Mouse (Mus musculus) liver, embryonic 16.5 days (tissue): ENCODE measurements around the gene Gm43302. TPM values are rescaled to one million over a fixed set of nuclear protein-coding genes. Genes with fewer than 3 reads are reported as not detected.
"Not testable (repeated sequence)": the region's sequence is repeated elsewhere in the genome, so short reads cannot be mapped to it uniquely, and the experiment has no call there.

Source experiments
- ATAC-seq: fragments of 200-750 bp; cut with Nextera tagmentation; 2 replicates; pipeline ENCODE4 v1.8.0; 2017; ENCODE audit warnings: low read depth, mild to moderate bottlenecking, moderate number of reproducible peaks, moderate library complexity
- H3K27ac ChIP-seq: fragments of 300-500 bp; sonication (generic); 2 replicates; pipeline ENCODE4 v1.5.1; 2014; ENCODE audit warnings: mild to moderate bottlenecking, low read length
- H3K27me3 ChIP-seq: fragments of 300-500 bp; sonication (generic); 2 replicates; pipeline ENCODE4 v1.6.1; 2014; ENCODE audit warnings: low read depth, low read length, mixed read lengths; ENCODE audit not compliant: control insufficient read depth, insufficient read depth
- H3K36me3 ChIP-seq: fragments of 300-500 bp; sonication (generic); 2 replicates; pipeline ENCODE4 v1.6.1; 2014; ENCODE audit warnings: mild to moderate bottlenecking; ENCODE audit not compliant: control insufficient read depth, insufficient read depth
- H3K4me1 ChIP-seq: fragments of 300-500 bp; sonication (generic); 2 replicates; pipeline ENCODE4 v1.6.1; 2014; ENCODE audit warnings: low read depth, low read length, mixed read lengths; ENCODE audit not compliant: control insufficient read depth
- H3K4me2 ChIP-seq: fragments of 300-500 bp; sonication (generic); 2 replicates; pipeline ENCODE4 v1.6.1; 2014; ENCODE audit warnings: low read depth, low read length, mixed read lengths
- H3K4me3 ChIP-seq: fragments of 300-500 bp; sonication (generic); 2 replicates; pipeline ENCODE4 v1.5.1; 2014; ENCODE audit warnings: low read depth, mild to moderate bottlenecking, low read length
- H3K9ac ChIP-seq: fragments of 300-500 bp; sonication (generic); 2 replicates; pipeline ENCODE4 v1.6.1; 2014; ENCODE audit warnings: low read depth, low read length
- H3K9me3 ChIP-seq: fragments of 300-500 bp; sonication (generic); replicated peaks from 2 replicates; pipeline ENCODE4 v1.6.1; 2016; ENCODE audit warnings: low read length; ENCODE audit not compliant: control insufficient read depth
- WGBS: fragments of 180-500 bp; shearing (Covaris S2); extraction: QIAGEN DNeasy Blood & Tissue Kit; methylation state at CpG from one replicate; pipeline ENCODE4 v1.1.7; 2014; ENCODE audit not compliant: insufficient replicate concordance; 5-methylcytosine and 5-hydroxymethylcytosine counted together
- polyA plus RNA-seq: library from polyadenylated mRNA; unstranded; fragments of >200 nt; fragmentation: Nextera tagmentation; extraction: Ambion mirVana; gene quantifications from 2 replicates; pipeline ENCODE4 v1.2.1, GENCODE M21; 2015

Gene Gm43302
- 0.02 and 0.14 TPM in 2 replicates for polyA plus RNA-seq

GRCm38 (mm10) chr5:105293226-105294165 lies at the start of gene Gm43302, which contains the start of gene Gbp6:
Gene Gm43302, minus strand, starts transcription at chr5:105293695.
Gene Gbp6, minus strand, starts transcription at chr5:105293698.
- not testable (repeated sequence) for H3K4me3 ChIP-seq, H3K4me2 ChIP-seq, H3K9me3 ChIP-seq, H3K36me3 ChIP-seq, H3K4me1 ChIP-seq, H3K27me3 ChIP-seq
- ATAC-seq, result 0 out of 2 replicates have a peak, but pooled peaks have one; percentile 32
- Histone ChIP-seq H3K27ac (peak within 1 kb of the TSS; percentile 44; the same call in 1 of the 2 replicates), H3K9ac (0 out of 2 replicates have a peak within 1 kb of the TSS, but pooled peaks have one; percentile 16)
- WGBS, result 36% methylated on average over 3 of the region's 3 CpGs

- Histone ChIP-seq H3K9ac (no peak overlapping the region), H3K4me3 (no peak overlapping the region), H3K4me2 (no peak overlapping the region), H3K4me1 (no peaks in the 10 kb centered on the region; the same call in 1 of the 2 replicates), H3K27ac (no peak overlapping the region), H3K27me3 (no peaks in the 10 kb centered on the region), H3K36me3 (no peaks in the 10 kb centered on the region), H3K9me3 (no peaks in the 10 kb centered on the region)
- no peak for ATAC-seq
- WGBS, result 43% methylated on average over 2 of the region's 2 CpGs
Measured at GRCm38 (mm10) chr5:105341281-105341680, 47.8 kb upstream of the Gm43302 start.

GRCm38 (mm10) chr5:105322543-105322942 lies 29.0 kb upstream of the Gm43302 start:
- Histone ChIP-seq H3K27me3 (no peaks in the 10 kb centered on the region), H3K27ac (no peak overlapping the region), H3K36me3 (no peaks in the 10 kb centered on the region), H3K9me3 (no peaks in the 10 kb centered on the region), H3K4me2 (no peak overlapping the region), H3K4me1 (no peaks in the 10 kb centered on the region), H3K4me3 (no peak overlapping the region), H3K9ac (no peak overlapping the region)
- ATAC-seq, result no peak
- 43% methylated on average over 2 of the region's 2 CpGs for WGBS

- H3K36me3 ChIP-seq, result no peaks in the 10 kb centered on the region
- ATAC-seq, result no peak
- no peak overlapping the region for H3K9ac ChIP-seq
- no peaks in the 10 kb centered on the region for H3K4me1 ChIP-seq
- WGBS, result 56% methylated on average over 2 of the region's 2 CpGs
- no peaks in the 10 kb centered on the region for H3K27me3 ChIP-seq
- H3K9me3 ChIP-seq, result no peaks in the 10 kb centered on the region
- H3K4me2 ChIP-seq, result no peak overlapping the region
- H3K4me3 ChIP-seq, result no peak overlapping the region
- H3K27ac ChIP-seq, result no peak overlapping the region
Measured at GRCm38 (mm10) chr5:105310941-105311340, 17.4 kb upstream of the Gm43302 start.

GRCm38 (mm10) chr5:105309148-105309547 lies 15.7 kb upstream of the Gm43302 start:
- not testable (repeated sequence) for H3K4me3 ChIP-seq, H3K9me3 ChIP-seq
- 34% methylated on average over 1 of the region's 1 CpGs for WGBS

GRCm38 (mm10) chr5:105306946-105307345 lies 13.5 kb upstream of the Gm43302 start:
- H3K4me2 ChIP-seq, H3K4me3 ChIP-seq, H3K9me3 ChIP-seq, ATAC-seq, H3K9ac ChIP-seq, H3K27me3 ChIP-seq, H3K36me3 ChIP-seq, H3K4me1 ChIP-seq, H3K27ac ChIP-seq: not testable (repeated sequence)

More at GRCm38 (mm10) chr5:105309148-105309547, 15.7 kb upstream of the Gm43302 start:
- not testable (repeated sequence) for H3K27me3 ChIP-seq, H3K4me1 ChIP-seq, H3K27ac ChIP-seq, H3K36me3 ChIP-seq, H3K9ac ChIP-seq, ATAC-seq, H3K4me2 ChIP-seq

- Histone ChIP-seq H3K4me2 (no peak overlapping the region), H3K27ac (no peak overlapping the region), H3K27me3 (no peaks in the 10 kb centered on the region), H3K4me3 (no peak overlapping the region), H3K4me1 (no peaks in the 10 kb centered on the region), H3K36me3 (no peaks in the 10 kb centered on the region), H3K9ac (no peak overlapping the region), H3K9me3 (no peaks in the 10 kb centered on the region)
- WGBS, result 59% methylated on average over 1 of the region's 1 CpGs
- ATAC-seq, result no peak
Measured at GRCm38 (mm10) chr5:105306159-105306581, 12.7 kb upstream of the Gm43302 start.

- H3K27me3 ChIP-seq, H3K9me3 ChIP-seq, H3K36me3 ChIP-seq, H3K9ac ChIP-seq, H3K27ac ChIP-seq, H3K4me3 ChIP-seq, H3K4me1 ChIP-seq, ATAC-seq, H3K4me2 ChIP-seq: not testable (repeated sequence)
- WGBS, result 63% methylated on average over 4 of the region's 4 CpGs
Measured at GRCm38 (mm10) chr5:105305671-105306070, 12.2 kb upstream of the Gm43302 start.

GRCm38 (mm10) chr5:105301963-105302362 lies 8.5 kb upstream of the Gm43302 start:
- Histone ChIP-seq H3K9ac (no peak overlapping the region), H3K27ac (no peak overlapping the region), H3K4me3 (no peak overlapping the region), H3K36me3 (no peaks in the 10 kb centered on the region), H3K9me3 (no peaks in the 10 kb centered on the region), H3K4me1 (no peaks in the 10 kb centered on the region), H3K27me3 (no peaks in the 10 kb centered on the region), H3K4me2 (no peak overlapping the region)
- ATAC-seq, result no peak
- WGBS, result 56% methylated on average over 4 of the region's 4 CpGs
